Mouse (Mus musculus) urinary bladder, postnatal 0 days (tissue): ENCODE data around the gene Wdr76. TPM values are rescaled to one million over a fixed set of nuclear protein-coding genes. Genes with fewer than 3 reads are reported as not detected.

Experiments
- polyA plus RNA-seq: library from polyadenylated mRNA; unstranded; fragments of >200 nt; fragmentation: Nextera tagmentation; extraction: Ambion mirVana; gene quantifications from 2 replicates; pipeline ENCODE4 v1.2.1, GENCODE M21; 2015

The Wdr76 gene
- polyA plus RNA-seq = 2.6 and 2.7 TPM in 2 replicates

DNA sequence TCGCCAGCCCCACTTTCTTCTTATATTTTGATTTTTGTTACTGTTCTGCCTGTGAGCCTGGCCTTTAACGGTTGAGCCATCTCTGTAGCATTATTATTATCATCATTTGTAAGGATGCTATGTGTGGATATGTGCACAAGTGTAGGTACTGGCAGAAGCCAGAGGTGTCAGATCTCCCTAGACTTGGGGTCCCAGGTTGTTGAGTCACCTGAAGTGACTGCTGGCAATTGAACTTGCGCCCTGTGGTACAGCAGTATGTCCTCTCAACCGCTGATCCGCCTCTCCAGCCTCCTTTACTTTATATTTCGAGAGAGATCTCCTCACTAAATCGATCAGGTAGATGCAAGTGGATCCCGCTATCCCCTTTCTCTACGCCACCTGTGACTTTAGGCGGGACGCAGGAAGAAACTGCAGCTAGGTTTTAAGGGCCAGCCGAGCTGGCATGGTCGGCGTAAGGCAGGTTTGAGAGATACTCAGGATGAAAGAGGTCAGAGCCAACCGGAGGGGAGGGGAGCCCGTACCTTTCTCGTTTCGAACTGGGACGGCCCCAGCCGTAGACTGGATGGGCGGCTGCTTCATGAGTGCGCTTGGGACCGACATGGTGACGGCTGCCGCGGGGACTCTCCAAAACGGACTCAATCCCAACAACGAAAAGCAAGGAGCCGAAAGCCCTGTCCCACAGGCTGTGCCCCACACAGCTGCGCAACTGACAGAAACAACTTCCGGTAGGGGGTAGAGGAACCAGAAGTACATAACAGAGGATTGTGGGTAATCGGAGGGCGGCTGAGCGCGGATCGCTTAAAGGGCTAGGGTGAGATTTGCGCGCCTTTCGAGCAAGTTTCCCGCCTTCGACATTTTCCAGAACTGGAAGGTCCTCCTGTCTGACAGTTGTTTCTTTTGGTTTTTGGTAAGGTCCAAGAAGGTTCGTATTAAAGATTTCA, at the start of gene Wdr76, which contains the start of gene Mfap1a:
Gene Wdr76, plus strand, starts transcription at position 782 of the 941 bp plus-strand sequence.
Gene Mfap1a, minus strand, starts transcription at position 724 of the 941 bp plus-strand sequence.

GRCm38 (mm10) chr2:121473301-121474179, 33.0 kb upstream of the Wdr76 start, which contains the start of gene Mfap1b:
Gene Mfap1b (minus strand): TSS chr2:121474067.

Other genes starting within 250 kb of the Wdr76 start
- 15.2 and 16.1 TPM in 2 replicates for gene Trp53bp1, start 235.3 kb upstream of the Wdr76 start, polyA plus RNA-seq
- 5.1 and 7.2 TPM in 2 replicates for gene Map1a, start 217.1 kb upstream of the Wdr76 start, polyA plus RNA-seq
- 8.2 and 8.4 TPM in 2 replicates for gene Ppip5k1, start 151.3 kb upstream of the Wdr76 start, polyA plus RNA-seq
- gene Ckmt1, start 149.0 kb upstream of the Wdr76 start, polyA plus RNA-seq = 25.7 and 29.6 TPM in 2 replicates
- gene Strc, start 119.6 kb upstream of the Wdr76 start, polyA plus RNA-seq = not detected in 2 replicates
- gene Pdia3, start 92.9 kb upstream of the Wdr76 start, polyA plus RNA-seq = 344 and 398 TPM in 2 replicates
- 1.2 and 2.3 TPM in 2 replicates for gene Catsper2, start 92.9 kb upstream of the Wdr76 start, polyA plus RNA-seq
- 1.7 and 2.0 TPM in 2 replicates for gene Ell3, start 62.4 kb upstream of the Wdr76 start, polyA plus RNA-seq
- 369 and 420 TPM in 2 replicates for gene Serf2, start 57.5 kb upstream of the Wdr76 start, polyA plus RNA-seq
- 64.0 and 65.0 TPM in 2 replicates for gene Hypk, start 53.4 kb upstream of the Wdr76 start, polyA plus RNA-seq
- 0.06 and 0.17 TPM in 2 replicates for gene Serinc4, start 49.9 kb upstream of the Wdr76 start, polyA plus RNA-seq
- 26.0 and 30.9 TPM in 2 replicates for gene Mfap1b, start 32.7 kb upstream of the Wdr76 start, polyA plus RNA-seq
- gene Mfap1a, start 58 bp upstream of the Wdr76 start, polyA plus RNA-seq = 12.4 and 13.6 TPM in 2 replicates